In the genomic region with DNA sequence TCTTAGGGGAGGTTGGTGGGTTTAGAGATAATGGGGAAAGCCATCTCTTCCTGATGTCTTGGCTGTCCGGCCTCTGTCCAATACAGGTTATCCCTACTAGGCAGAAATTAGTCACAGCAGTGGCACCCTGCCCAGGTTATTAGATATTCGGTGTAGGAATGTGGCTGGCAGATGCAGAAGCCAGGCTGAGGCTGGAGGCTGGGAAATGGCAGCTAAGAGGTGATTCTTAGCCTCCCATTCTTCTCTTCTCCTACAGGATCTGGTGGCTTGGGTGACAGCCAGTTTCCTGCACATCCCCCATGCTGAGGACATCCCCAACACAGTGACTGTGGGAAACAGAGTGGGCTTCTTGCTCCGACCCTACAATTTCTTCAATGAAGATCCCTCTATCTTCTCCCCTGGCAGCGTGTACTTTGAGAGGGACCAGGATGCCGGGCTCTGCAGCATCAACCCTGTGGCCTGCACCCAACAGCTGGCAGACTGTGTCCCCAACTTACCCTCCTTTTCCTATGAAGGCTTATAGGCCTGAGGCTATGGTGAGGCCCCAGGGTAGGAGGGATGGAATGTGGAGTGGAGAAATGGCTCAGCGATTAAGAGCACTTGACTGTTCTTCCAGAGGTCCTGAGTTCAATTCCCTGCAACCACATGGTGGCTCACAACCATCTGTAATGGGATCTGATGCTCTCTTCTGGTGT, we compare ENCODE assay signal across 12 mouse cellular contexts. TPM values are rescaled to one million over a fixed set of nuclear protein-coding genes. Genes with fewer than 3 reads are reported as not detected.
DNase-seq lines count a peak whose midpoint lies in the region; ATAC-seq and TF ChIP-seq lines count a peak whose summit lies in the region.
"Had no signal": no experiment of that assay in that cellular context is flagged by ENCODE, and none has a peak within 500 bp of the region (broad histone marks: within the 10 kb centered on the region; RNA-seq: fewer than 3 reads in every experiment).

No protein-coding gene starts in this region.

- no peaks in the 10 kb centered on the region for H3K9me3 ChIP-seq in heart, embryonic 12.5 days (replicated peaks)
- no peaks in the 10 kb centered on the region for H3K9me3 ChIP-seq in liver, embryonic 12.5 days (replicated peaks)

- peak; percentile 59 to 65 for DNase-seq in heart, adult 18-20 months
- DNase-seq in 3T3-L1 (ENCODE audit: low read depth, low spot score), result peak; percentile 99
- DNase-seq in brain, embryonic 14.5 days (ENCODE audit: low read depth), result peak; percentile 19
- DNase-seq in kidney, postnatal 14 days, result peak; percentile 54
- DNase-seq in ovary, postnatal 36 days (ENCODE audit: low spot score), result no peak
- no peak for DNase-seq in cerebellum, adult 8-10 months
- DNase-seq: retina, postnatal 1 day had no signal

- H3K4me3 ChIP-seq in heart, embryonic 12.5 days, result no peak overlapping the region
- no peak overlapping the region for H3K4me3 ChIP-seq in liver, embryonic 12.5 days

- ATAC-seq in heart, embryonic 12.5 days (ENCODE audit: insufficient number of reproducible peaks, low FRiP score), result no peak
- no peak for ATAC-seq in liver, embryonic 12.5 days

- TF ChIP-seq CTCF in brain, embryonic 14.5 days (IDR thresholded peaks at IDR 0.05; ENCODE audit: borderline replicate concordance, extremely low read depth, insufficient read depth, insufficient read length), result no peak

- H3K27ac ChIP-seq in heart, embryonic 12.5 days (ENCODE audit: poor library complexity, severe bottlenecking), result no peak overlapping the region
- H3K27ac ChIP-seq in liver, embryonic 12.5 days, result no peak overlapping the region

- no peaks in the 10 kb centered on the region for H3K27me3 ChIP-seq in heart, embryonic 12.5 days (replicated peaks)
- H3K27me3 ChIP-seq in liver, embryonic 12.5 days (replicated peaks), result no peaks in the 10 kb centered on the region

- peaks cover 7% of the 10 kb centered on the region; the same call in 1 of the 2 replicates for H3K4me1 ChIP-seq in heart, embryonic 12.5 days (replicated peaks)
- peaks cover 7% of the 10 kb centered on the region; the same call in 1 of the 2 replicates for H3K4me1 ChIP-seq in liver, embryonic 12.5 days

- TF ChIP-seq POLR2A in brain, embryonic 14.5 days (IDR thresholded peaks at IDR 0.05; ENCODE audit: borderline replicate concordance, extremely low read depth, insufficient read depth, insufficient read length, poor library complexity, severe bottlenecking), result no peak

- H3K4me2 ChIP-seq in heart, embryonic 12.5 days, result no peak overlapping the region
- no peak overlapping the region for H3K4me2 ChIP-seq in liver, embryonic 12.5 days

- H3K9ac ChIP-seq in heart, embryonic 12.5 days, result no peak overlapping the region
- no peak overlapping the region for H3K9ac ChIP-seq in liver, embryonic 12.5 days

- 75% methylated on average over 6 of the region's 6 CpGs for WGBS in heart, embryonic 12.5 days
- 73% methylated on average over 6 of the region's 6 CpGs for whole genome bisulfite sequencing in liver, embryonic 12.5 days (ENCODE audit: insufficient replicate concordance)

- peaks cover 18% of the 10 kb centered on the region for H3K36me3 ChIP-seq in heart, embryonic 12.5 days
- H3K36me3 ChIP-seq in liver, embryonic 12.5 days, result peaks cover 34% of the 10 kb centered on the region

RNA-seq across cellular contexts. Expression of gene Aoc3, which starts 1.3 kb away (rescaled TPM):
- total RNA-seq in heart, adult 18-20 months (2021), result 10 to 100 TPM; 10.5 to 16.6 TPM
- polyA plus RNA-seq in heart, embryonic 12.5 days (2016; fragmentation: Nextera tagmentation; extraction: Ambion mirVana), result 0.06 and 0.17 TPM in 2 replicates
- 0.30 and 0.49 TPM in 2 replicates for polyA plus RNA-seq in brain, embryonic 14.5 days (2012; rRNA removed)
- polyA plus RNA-seq in liver, embryonic 12.5 days (2016; fragmentation: Nextera tagmentation; extraction: Ambion mirVana), result 0.05 and 0.06 TPM in 2 replicates
- total RNA-seq: megakaryocyte, adult 5-6 weeks had no signal

RNA-seq across cellular contexts. Expression of gene Aoc2, which starts 4.2 kb away (rescaled TPM):
- 1 to 10 TPM; 1.2 to 2.2 TPM for total RNA-seq in heart, adult 18-20 months (2021)
- polyA plus RNA-seq in heart, embryonic 12.5 days (2016; fragmentation: Nextera tagmentation; extraction: Ambion mirVana), result 1.3 and 1.5 TPM in 2 replicates
- polyA plus RNA-seq in brain, embryonic 14.5 days (2012; rRNA removed), result 10.1 and 11.5 TPM in 2 replicates
- polyA plus RNA-seq in liver, embryonic 12.5 days (2016; fragmentation: Nextera tagmentation; extraction: Ambion mirVana), result 2.2 TPM in 2 replicates

RNA-seq across cellular contexts. Expression of gene Psme3, which starts 13.1 kb away (rescaled TPM):
- total RNA-seq in heart, adult 18-20 months (2021), result 10 to 100 TPM; 65.0 to 86.3 TPM
- polyA plus RNA-seq in heart, embryonic 12.5 days (2016; fragmentation: Nextera tagmentation; extraction: Ambion mirVana), result 131 and 136 TPM in 2 replicates
- 126 and 149 TPM in 2 replicates for polyA plus RNA-seq in brain, embryonic 14.5 days (2012; rRNA removed)
- 263 and 273 TPM in 2 replicates for polyA plus RNA-seq in liver, embryonic 12.5 days (2016; fragmentation: Nextera tagmentation; extraction: Ambion mirVana)

RNA-seq across cellular contexts. Expression of gene Becn1, which starts 27.0 kb away (rescaled TPM):
- total RNA-seq in heart, adult 18-20 months (2021), result 10 to 100 TPM; 85.4 to 96.5 TPM
- 141 TPM in 2 replicates for polyA plus RNA-seq in heart, embryonic 12.5 days (2016; fragmentation: Nextera tagmentation; extraction: Ambion mirVana)
- 102 and 107 TPM in 2 replicates for polyA plus RNA-seq in brain, embryonic 14.5 days (2012; rRNA removed)
- polyA plus RNA-seq in liver, embryonic 12.5 days (2016; fragmentation: Nextera tagmentation; extraction: Ambion mirVana), result 115 and 119 TPM in 2 replicates

RNA-seq across cellular contexts. Expression of gene G6pc, which starts 38.3 kb away (rescaled TPM):
- total RNA-seq in heart, adult 18-20 months (2021), result not detected
- not detected in 2 replicates for polyA plus RNA-seq in heart, embryonic 12.5 days (2016; fragmentation: Nextera tagmentation; extraction: Ambion mirVana)
- polyA plus RNA-seq in brain, embryonic 14.5 days (2012; rRNA removed), result not detected in 2 replicates
- polyA plus RNA-seq in liver, embryonic 12.5 days (2016; fragmentation: Nextera tagmentation; extraction: Ambion mirVana), result not detected in 2 replicates
- total RNA-seq: layer of hippocampus, postnatal 25 days; megakaryocyte, adult 5-6 weeks had no signal
- polyA plus RNA-seq: cerebellum, adult 2 months had no signal

Comparison
In these comparisons a context has a peak if more than half of its experiments do, and no peak if none do; other contexts are left out.
1. DNase-seq: peak in heart, adult 18-20 months (2 of 2), 3T3-L1 (single experiment), brain, embryonic 14.5 days (single experiment) and kidney, postnatal 14 days (single experiment); none in ovary, postnatal 36 days (single experiment) and cerebellum, adult 8-10 months (single experiment).